Mouse (Mus musculus): ENCODE data around the gene Arap2.

GRCm38 (mm10) chr5:62642330-62642729, 123.6 kb downstream of the Arap2 start:
- TF ChIP-seq CTCF (IDR thresholded peaks at IDR 0.05; ENCODE audit: low read depth) (no peak), EP300 (IDR thresholded peaks at IDR 0.05; ENCODE audit: low read depth) (no peak)
